Mouse (Mus musculus) neural tube, embryonic 13.5 days (tissue): Measurements from ENCODE around the gene Galnt15. TPM values are rescaled to one million over a fixed set of nuclear protein-coding genes. Genes with fewer than 3 reads are reported as not detected.

Experiments
- ATAC-seq: fragments of 200-750 bp; cut with Nextera tagmentation; 2 replicates; pipeline ENCODE4 v1.8.0; 2017; ENCODE audit warnings: low read depth, mild to moderate bottlenecking, moderate TSS enrichment, moderate library complexity
- H3K27ac ChIP-seq: fragments of 300-500 bp; sonication (generic); replicated peaks from 2 replicates; pipeline ENCODE4 v1.5.1; 2015; ENCODE audit warnings: moderate library complexity, mild to moderate bottlenecking, inconsistent platforms
- H3K27me3 ChIP-seq: fragments of 300-500 bp; sonication (generic); 2 replicates; pipeline ENCODE4 v1.6.1; 2015; ENCODE audit warnings: mild to moderate bottlenecking, inconsistent platforms
- H3K36me3 ChIP-seq: fragments of 300-500 bp; sonication (generic); 2 replicates; pipeline ENCODE4 v1.6.1; 2015; ENCODE audit warnings: mild to moderate bottlenecking, inconsistent platforms
- H3K4me1 ChIP-seq: fragments of 300-500 bp; sonication (generic); replicated peaks from 2 replicates; pipeline ENCODE4 v1.6.1; 2015; ENCODE audit warnings: inconsistent platforms
- H3K4me2 ChIP-seq: fragments of 300-500 bp; sonication (generic); 2 replicates; pipeline ENCODE4 v1.6.1; 2015; ENCODE audit warnings: inconsistent platforms, mild to moderate bottlenecking, moderate library complexity
- H3K4me3 ChIP-seq: fragments of 300-500 bp; sonication (generic); 2 replicates; pipeline ENCODE4 v1.5.1; 2015; ENCODE audit warnings: mild to moderate bottlenecking, inconsistent platforms
- H3K9ac ChIP-seq: fragments of 300-500 bp; sonication (generic); 2 replicates; pipeline ENCODE4 v1.6.1; 2015; ENCODE audit warnings: moderate library complexity, mild to moderate bottlenecking, inconsistent platforms
- H3K9me3 ChIP-seq: fragments of 300-500 bp; sonication (generic); 2 replicates; pipeline ENCODE4 v1.6.1; 2016; ENCODE audit warnings: inconsistent platforms
- WGBS: fragments of 180-500 bp; shearing (Covaris S2); methylation state at CpG from one replicate; pipeline ENCODE4 v1.1.7; 2015; 5-methylcytosine and 5-hydroxymethylcytosine counted together
- polyA plus RNA-seq: library from polyadenylated mRNA; unstranded; fragments of >200 nt; fragmentation: Nextera tagmentation; extraction: Ambion mirVana; gene quantifications from 2 replicates; pipeline ENCODE4 v1.2.1, GENCODE M21; 2015

The Galnt15 gene
- polyA plus RNA-seq, 1 experiment from 2014 or later = 0.15 TPM

DNA sequence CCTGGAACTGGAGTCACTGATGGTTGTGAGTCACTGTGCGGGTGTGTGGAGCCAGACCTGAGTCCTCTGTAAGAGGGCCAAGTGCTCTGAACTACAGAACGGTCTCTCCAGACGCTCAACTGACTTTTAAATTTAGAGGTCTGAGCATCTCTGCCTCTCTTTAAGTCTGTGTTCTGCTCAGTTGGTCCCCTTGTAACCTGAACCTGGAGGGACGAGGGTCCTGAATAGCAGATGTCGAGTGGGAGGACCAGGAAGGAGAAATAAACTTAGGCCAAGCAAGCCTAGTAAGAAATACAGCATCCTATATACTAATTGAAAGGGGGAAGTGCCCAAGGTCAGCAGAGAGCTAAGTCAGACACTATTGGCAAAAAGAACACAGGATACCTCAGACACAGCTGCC, 68.0 kb downstream of the Galnt15 start:
- no peak overlapping the region for H3K27ac ChIP-seq
- no peaks in the 10 kb centered on the region; the same call in 1 of the 2 replicates for H3K9me3 ChIP-seq
- H3K9ac ChIP-seq = no peak overlapping the region
- H3K36me3 ChIP-seq = peaks cover 88% of the 10 kb centered on the region
- H3K4me3 ChIP-seq = no peak overlapping the region
- no peak overlapping the region for H3K4me2 ChIP-seq
- 89% methylated on average over 5 of the region's 5 CpGs for whole genome bisulfite sequencing
- no peaks in the 10 kb centered on the region for H3K4me1 ChIP-seq
- H3K27me3 ChIP-seq = no peaks in the 10 kb centered on the region
- no peak for ATAC-seq

DNA sequence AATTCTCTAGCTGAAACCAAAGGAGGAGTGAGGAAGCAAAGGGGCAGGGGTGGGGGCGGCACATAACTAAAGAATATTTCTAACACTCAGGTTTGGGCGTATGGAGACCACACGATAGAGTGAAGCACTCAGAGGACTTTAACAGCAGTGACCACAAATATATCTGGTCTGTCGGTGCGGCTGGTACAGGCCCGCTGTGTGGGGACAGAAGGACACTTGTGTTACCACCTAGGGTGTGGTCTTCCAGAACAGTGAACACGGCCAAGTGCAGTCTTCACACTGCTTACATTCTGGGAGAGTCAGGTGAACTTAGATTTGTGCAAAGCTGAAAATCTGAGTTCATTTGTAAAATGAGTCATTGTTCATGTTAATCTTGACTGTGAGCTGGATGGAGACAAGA, 68.9 kb downstream of the Galnt15 start:
- Histone ChIP-seq H3K27ac (no peak overlapping the region), H3K4me3 (no peak overlapping the region), H3K27me3 (no peaks in the 10 kb centered on the region), H3K36me3 (peaks cover 87% of the 10 kb centered on the region), H3K9me3 (no peaks in the 10 kb centered on the region; the same call in 1 of the 2 replicates), H3K4me2 (no peak overlapping the region), H3K9ac (no peak overlapping the region), H3K4me1 (no peaks in the 10 kb centered on the region)
- no peak for ATAC-seq
- 95% methylated on average over 7 of the region's 7 CpGs for WGBS

DNA sequence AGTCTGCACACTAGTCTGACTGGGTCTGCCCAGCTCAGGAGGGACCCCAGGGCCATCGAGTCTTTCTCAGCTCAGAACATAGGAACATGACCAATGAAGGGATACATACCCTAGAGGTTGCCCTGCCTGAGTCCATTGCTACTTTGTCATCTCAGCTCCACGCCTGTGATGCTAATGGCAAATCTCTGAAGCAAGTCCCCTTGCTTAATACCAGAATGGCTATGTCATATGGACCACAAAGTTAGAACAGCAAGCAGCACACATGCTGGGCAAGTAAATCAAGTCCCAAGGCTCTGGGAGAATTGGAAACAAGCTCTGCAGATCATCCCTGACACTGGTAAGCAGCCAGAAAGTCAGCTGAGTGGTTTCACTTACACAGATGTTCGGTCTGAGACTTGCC, 70.2 kb downstream of the Galnt15 start:
- Histone ChIP-seq H3K9me3 (no peaks in the 10 kb centered on the region; the same call in 1 of the 2 replicates), H3K9ac (no peak overlapping the region), H3K4me1 (no peaks in the 10 kb centered on the region), H3K4me3 (no peak overlapping the region), H3K27ac (no peak overlapping the region), H3K4me2 (no peak overlapping the region), H3K27me3 (no peaks in the 10 kb centered on the region), H3K36me3 (peaks cover 85% of the 10 kb centered on the region)
- no peak for ATAC-seq
- 97% methylated on average over 3 of the region's 3 CpGs for WGBS

DNA sequence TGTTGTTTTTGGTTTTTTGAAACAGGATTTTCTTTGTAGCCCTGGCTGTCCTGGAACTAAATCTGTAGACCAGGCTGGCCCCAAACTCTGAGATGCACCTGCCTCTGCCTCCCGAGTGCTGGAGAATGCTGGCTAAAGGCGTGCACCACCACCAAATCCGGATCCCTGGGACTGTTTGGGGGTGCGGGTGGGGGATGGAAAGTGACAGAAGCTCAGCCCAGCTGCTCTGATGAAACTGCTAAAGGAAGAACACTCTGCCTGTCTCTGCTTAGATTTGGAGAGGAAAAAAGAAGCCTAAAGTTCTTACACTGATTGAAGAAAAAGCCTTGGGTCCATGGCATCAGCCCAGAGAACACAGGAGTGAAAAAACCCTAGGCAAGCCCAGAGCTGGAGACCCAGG, 74.8 kb downstream of the Galnt15 start:
- no peaks in the 10 kb centered on the region for H3K27me3 ChIP-seq
- H3K9ac ChIP-seq = no peak overlapping the region
- H3K9me3 ChIP-seq = no peaks in the 10 kb centered on the region; the same call in 1 of the 2 replicates
- WGBS = 90% methylated on average over 4 of the region's 4 CpGs
- no peak overlapping the region for H3K4me3 ChIP-seq
- H3K27ac ChIP-seq = no peak overlapping the region
- H3K4me1 ChIP-seq = no peaks in the 10 kb centered on the region
- ATAC-seq = no peak
- H3K4me2 ChIP-seq = no peak overlapping the region
- peaks cover 51% of the 10 kb centered on the region for H3K36me3 ChIP-seq

DNA sequence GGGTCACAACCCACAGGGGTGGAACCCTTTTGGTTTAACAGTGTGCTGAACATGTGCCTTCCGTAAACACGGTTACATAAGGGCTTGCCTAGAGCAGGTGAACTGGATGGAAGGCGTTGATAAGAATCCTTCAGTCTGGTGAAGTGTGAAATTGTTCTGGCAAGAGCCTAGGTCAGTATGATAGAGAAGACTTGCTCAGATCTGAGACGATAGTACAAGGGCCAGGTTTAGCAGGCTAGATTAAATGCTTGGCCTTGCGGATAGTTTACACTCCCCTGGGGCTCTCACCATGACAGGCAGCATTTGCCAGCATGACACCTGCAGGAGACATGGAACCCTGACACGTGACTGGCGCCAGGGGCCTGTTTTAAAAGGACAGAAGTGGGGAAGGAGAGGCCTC, 76.9 kb downstream of the Galnt15 start:
- H3K27ac ChIP-seq = no peak overlapping the region
- H3K4me3 ChIP-seq = no peak overlapping the region
- ATAC-seq = no peak
- no peaks in the 10 kb centered on the region for H3K4me1 ChIP-seq
- H3K36me3 ChIP-seq = peaks cover 30% of the 10 kb centered on the region
- no peak overlapping the region for H3K9ac ChIP-seq
- WGBS = 64% methylated on average over 7 of the region's 7 CpGs
- H3K9me3 ChIP-seq = no peaks in the 10 kb centered on the region
- no peak overlapping the region for H3K4me2 ChIP-seq
- H3K27me3 ChIP-seq = no peaks in the 10 kb centered on the region

DNA sequence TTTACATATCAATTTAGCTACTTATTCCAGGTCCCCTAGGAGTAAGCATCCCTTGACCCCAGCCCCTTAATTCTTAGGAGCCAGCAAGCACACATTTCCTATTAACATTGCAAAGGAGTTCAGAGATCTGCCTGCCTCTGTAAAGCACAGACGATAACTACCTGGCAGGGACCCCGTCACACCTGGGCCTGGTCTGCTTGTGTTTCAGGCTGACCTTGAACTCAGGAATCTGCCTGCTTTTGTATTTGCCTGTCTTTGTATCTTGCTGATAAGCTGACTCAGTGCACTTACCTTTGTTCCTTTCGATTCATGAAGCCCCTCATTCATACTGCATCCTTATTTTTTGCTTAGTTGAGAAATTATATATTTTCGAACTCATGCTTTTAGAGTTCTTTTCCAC, 78.1 kb downstream of the Galnt15 start:
- no peak for ATAC-seq
- no peak overlapping the region for H3K4me3 ChIP-seq
- peaks cover 25% of the 10 kb centered on the region for H3K36me3 ChIP-seq
- no peaks in the 10 kb centered on the region for H3K27me3 ChIP-seq
- no peak overlapping the region for H3K4me2 ChIP-seq
- H3K9me3 ChIP-seq = no peaks in the 10 kb centered on the region
- no peak overlapping the region for H3K27ac ChIP-seq
- WGBS = 91% methylated on average over 4 of the region's 4 CpGs
- H3K4me1 ChIP-seq = no peaks in the 10 kb centered on the region
- H3K9ac ChIP-seq = no peak overlapping the region

Other genes with a start within 250 kb of the Galnt15 start
- 7.9 and 8.6 TPM in 2 replicates for gene Ankrd28, start 198.3 kb upstream of the Galnt15 start, polyA plus RNA-seq
- gene Oxnad1, start 56.4 kb downstream of the Galnt15 start, polyA plus RNA-seq = 21.8 and 22.4 TPM in 2 replicates
- gene Dph3, start 56.7 kb downstream of the Galnt15 start, polyA plus RNA-seq = 78.9 and 88.2 TPM in 2 replicates
- not detected in 2 replicates for gene Msmb, start 113.0 kb downstream of the Galnt15 start, polyA plus RNA-seq
- gene Ncoa4, start 130.9 kb downstream of the Galnt15 start, polyA plus RNA-seq = 96.5 and 97.5 TPM in 2 replicates
- 214 and 235 TPM in 2 replicates for gene Timm23, start 172.9 kb downstream of the Galnt15 start, polyA plus RNA-seq
- gene Parg, start 173.0 kb downstream of the Galnt15 start, polyA plus RNA-seq = 33.2 and 44.3 TPM in 2 replicates